Mouse (Mus musculus): ENCODE measurements at regions not wholly inside any gene's neighbourhood (a gene's known extent, or its start where the extent isn't known, plus 50 kb on each side); places are given as distances from the start of the nearest gene placed in this dataset.

DNA sequence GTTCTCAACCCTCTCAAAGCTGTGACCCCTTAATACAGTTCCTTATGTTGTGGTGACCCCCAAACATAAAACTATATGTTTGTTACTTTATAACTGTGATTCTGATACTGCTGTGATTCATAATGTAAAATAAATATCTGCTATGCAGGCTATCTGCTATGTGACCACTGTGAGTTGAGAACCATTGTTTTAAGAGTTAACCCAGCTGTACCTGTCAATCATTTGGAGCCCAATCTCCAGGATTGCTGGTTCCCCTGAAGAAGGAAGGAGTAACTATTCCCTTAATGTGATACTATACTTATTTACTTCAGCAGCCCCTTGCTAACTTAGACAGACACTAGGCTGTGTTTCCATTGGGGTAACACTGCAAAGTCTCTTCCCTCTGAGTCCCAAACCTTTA lies 400.5 kb downstream of the Nbas start:
- DNase-seq (ENCODE audit: low spot score): no peak

- DNase-seq (ENCODE audit: low spot score): no peak
Measured at GRCm38 (mm10) chr12:13668485-13669022, 399.6 kb downstream of the Nbas start.

DNA sequence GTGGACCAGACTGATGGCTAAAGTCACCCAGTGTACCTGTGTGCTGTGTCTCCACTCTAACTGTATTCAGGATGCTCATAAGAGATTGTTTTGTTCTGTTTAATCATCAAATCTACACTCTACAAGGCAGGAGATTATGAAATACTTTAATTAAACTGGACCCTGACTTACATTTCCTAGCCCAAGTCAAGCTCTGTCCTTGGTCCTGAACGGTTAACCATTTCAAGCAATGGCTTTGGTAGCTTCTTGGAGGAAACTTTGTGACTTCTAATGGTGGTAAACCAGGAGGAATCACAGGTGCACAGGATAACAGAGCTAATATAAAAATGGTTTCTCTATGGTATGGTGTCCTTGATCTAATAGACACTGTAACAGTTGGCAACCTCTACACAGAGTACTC lies 370.4 kb downstream of the Nbas start:
- no peak for DNase-seq (ENCODE audit: low spot score)
